Mouse (Mus musculus) bone marrow macrophage, adult 2 months (primary cell): ENCODE measurements around the gene Hmgxb4. TPM values are rescaled to one million over a fixed set of nuclear protein-coding genes. Genes with fewer than 3 reads are reported as not detected.
"Not testable (repeated sequence)": the region's sequence is repeated elsewhere in the genome, so short reads cannot be mapped to it uniquely, and the experiment has no call there.

Experiments used
- H3K27ac ChIP-seq: 2 replicates; pipeline ENCODE4 v1.5.1; 2012; ENCODE audit warnings: low read depth, low read length; ENCODE audit not compliant: insufficient read depth
- H3K4me1 ChIP-seq: 2 replicates; pipeline ENCODE4 v1.6.1; 2012; ENCODE audit warnings: low read length; ENCODE audit not compliant: control insufficient read depth, insufficient read depth
- H3K4me3 ChIP-seq: 2 replicates; pipeline ENCODE4 v1.5.1; 2012; ENCODE audit warnings: mild to moderate bottlenecking, low read length, moderate library complexity; ENCODE audit not compliant: insufficient read depth
- CTCF ChIP-seq: IDR thresholded peaks from 2 replicates; pipeline ENCODE4 v1.5.1; 2012; ENCODE audit warnings: low read depth, mild to moderate bottlenecking, low read length, moderate library complexity
- POLR2A ChIP-seq: IDR thresholded peaks from 2 replicates; pipeline ENCODE4 v1.6.1; 2012; ENCODE audit warnings: mild to moderate bottlenecking, low read depth, low read length, borderline replicate concordance
- polyA plus RNA-seq: library from polyadenylated mRNA; stranded (reverse); fragments of >200 nt; gene quantifications from 2 replicates; pipeline ENCODE4 v1.2.4, GENCODE M21; 2012; ENCODE audit not compliant: missing spikeins, insufficient read depth, insufficient read length

The Hmgxb4 gene
- 21.9 and 24.1 TPM in 2 replicates for polyA plus RNA-seq

DNA sequence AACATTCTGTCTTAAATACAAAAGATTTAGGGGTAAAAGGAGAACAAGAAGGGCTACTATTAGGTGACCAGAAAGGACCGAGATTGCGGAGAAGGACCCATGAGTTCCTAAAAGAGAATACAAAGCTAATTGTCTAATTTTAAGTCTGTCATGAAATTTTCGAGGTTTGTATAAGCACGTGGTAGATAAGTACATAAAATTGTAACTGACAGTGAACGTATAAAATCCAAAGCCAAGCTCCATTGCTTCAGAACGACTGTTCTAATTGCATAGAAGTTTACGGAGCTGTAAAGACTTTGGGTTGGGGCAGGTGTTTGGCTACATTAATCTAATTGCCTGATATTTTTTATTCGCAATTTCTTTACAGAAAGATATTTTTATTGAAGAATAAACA is at the start of gene Hmgxb4:
Gene Hmgxb4 (plus strand): TSS at position 276 of the 394 bp plus-strand sequence.
- H3K27ac ChIP-seq, result peak within 1 kb of the TSS; percentile 15; the same call in 1 of the 2 replicates
- peak within 1 kb of the TSS; percentile 79 for H3K4me3 ChIP-seq
- no peak for TF ChIP-seq CTCF
- TF ChIP-seq POLR2A, result no peak
- H3K4me1 ChIP-seq, result peaks cover 9% of the 10 kb centered on the region

DNA sequence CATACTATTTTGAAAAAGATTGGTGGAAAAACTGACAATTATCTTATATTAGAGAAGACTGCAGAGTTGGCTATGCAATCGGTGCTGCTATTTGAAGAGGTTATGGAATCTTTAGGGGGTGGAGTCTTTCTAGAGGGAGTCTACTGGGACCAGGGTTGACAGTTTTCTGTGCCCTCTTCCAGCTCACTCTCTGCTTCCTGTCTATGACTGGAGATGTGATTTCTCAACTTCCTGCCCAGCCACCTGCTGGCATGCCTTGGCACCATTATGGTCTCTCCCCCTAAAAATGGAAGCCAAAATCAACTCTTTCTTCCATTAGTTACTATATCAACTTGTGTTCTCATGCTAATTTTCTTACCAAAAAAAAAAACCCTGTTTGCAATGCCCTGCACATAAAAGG is 43.7 kb upstream of the Hmgxb4 start:
- TF ChIP-seq CTCF, result no peak
- no peak for TF ChIP-seq POLR2A
- H3K4me3 ChIP-seq, result no peak overlapping the region
- H3K27ac ChIP-seq, result no peak overlapping the region
- no peaks in the 10 kb centered on the region for H3K4me1 ChIP-seq

DNA sequence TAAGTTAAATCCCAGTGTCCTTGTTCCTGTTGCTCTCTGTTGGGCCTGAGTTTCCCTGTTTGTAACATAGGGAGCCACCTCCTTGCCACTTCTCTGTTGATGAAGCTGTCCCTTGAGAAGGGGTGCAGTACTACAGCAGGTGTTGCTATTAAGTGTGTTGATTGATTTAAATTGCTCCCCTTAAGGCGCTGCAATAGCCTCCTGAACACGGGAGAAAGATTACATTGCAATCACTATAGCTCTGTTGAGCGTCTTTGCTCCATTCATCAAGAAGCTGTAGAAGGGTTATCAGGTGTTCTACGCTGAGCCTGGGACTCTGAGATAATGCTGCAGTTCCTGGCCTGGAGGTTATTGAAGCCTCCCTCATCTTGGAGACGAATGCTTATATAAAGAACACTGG is 29.2 kb upstream of the Hmgxb4 start:
- H3K4me3 ChIP-seq, result no peak overlapping the region
- no peak overlapping the region for H3K27ac ChIP-seq
- no peaks in the 10 kb centered on the region for H3K4me1 ChIP-seq
- no peak for TF ChIP-seq CTCF

DNA sequence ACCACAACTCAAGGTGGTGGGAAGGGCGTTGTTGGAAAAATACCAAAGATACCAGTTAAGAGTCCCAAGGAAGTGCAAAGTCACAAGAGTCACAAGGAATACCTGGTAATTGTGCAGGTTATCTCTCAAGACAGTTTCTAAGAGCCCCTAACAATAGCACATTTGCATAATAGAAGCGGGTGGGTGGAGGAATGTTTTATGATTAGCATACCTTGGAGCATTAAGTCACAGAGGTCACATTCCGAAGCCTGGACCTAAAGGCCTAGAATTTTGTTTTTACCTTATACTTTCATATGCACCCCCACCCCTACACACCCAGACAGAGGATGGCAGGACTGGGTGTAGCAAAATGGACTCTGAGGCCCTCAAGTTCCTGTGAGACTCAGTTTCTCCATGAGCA is 22.9 kb upstream of the Hmgxb4 start:
- H3K27ac ChIP-seq, H3K4me3 ChIP-seq, H3K4me1 ChIP-seq: not testable (repeated sequence)

GRCm38 (mm10) chr8:74971636-74972035 is 21.5 kb upstream of the Hmgxb4 start:
- no peak for TF ChIP-seq POLR2A
- Histone ChIP-seq H3K27ac (no peak overlapping the region), H3K4me1 (0 out of 2 replicates have a peak, but pooled peaks cover 2% of the 10 kb centered on the region), H3K4me3 (no peak overlapping the region)

DNA sequence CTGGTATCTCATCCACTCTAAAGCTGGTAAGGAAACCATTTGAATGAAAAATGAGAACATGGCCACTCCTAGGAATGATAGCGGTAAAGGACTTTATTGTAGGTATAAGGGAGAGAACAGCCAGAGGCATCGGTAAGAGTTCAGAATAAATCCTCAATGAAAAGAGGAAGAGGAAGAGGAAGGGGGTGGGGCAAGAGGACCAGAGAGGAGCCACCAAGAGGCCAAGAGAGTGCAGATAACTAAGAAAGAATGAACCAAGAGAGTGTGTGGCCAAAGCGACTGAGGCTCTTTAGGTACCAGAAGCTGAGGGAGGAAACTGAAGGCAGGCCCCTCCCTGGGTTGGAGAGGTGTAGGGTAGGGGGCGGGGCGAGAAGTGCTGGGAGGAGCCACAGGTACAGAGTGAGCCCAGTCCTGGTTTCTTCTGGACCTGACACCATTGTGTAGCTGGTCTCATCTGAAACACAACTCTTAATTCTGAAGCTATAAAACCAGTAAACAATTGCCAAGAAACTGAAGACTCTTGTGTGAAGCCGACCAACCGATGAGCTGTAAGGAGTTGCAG is 20.8 kb upstream of the Hmgxb4 start:
- 0 out of 2 replicates have a peak, but pooled peaks cover 2% of the 10 kb centered on the region for H3K4me1 ChIP-seq
- no peak for TF ChIP-seq POLR2A
- no peak for TF ChIP-seq CTCF
- H3K27ac ChIP-seq, result no peak overlapping the region
- no peak overlapping the region for H3K4me3 ChIP-seq

DNA sequence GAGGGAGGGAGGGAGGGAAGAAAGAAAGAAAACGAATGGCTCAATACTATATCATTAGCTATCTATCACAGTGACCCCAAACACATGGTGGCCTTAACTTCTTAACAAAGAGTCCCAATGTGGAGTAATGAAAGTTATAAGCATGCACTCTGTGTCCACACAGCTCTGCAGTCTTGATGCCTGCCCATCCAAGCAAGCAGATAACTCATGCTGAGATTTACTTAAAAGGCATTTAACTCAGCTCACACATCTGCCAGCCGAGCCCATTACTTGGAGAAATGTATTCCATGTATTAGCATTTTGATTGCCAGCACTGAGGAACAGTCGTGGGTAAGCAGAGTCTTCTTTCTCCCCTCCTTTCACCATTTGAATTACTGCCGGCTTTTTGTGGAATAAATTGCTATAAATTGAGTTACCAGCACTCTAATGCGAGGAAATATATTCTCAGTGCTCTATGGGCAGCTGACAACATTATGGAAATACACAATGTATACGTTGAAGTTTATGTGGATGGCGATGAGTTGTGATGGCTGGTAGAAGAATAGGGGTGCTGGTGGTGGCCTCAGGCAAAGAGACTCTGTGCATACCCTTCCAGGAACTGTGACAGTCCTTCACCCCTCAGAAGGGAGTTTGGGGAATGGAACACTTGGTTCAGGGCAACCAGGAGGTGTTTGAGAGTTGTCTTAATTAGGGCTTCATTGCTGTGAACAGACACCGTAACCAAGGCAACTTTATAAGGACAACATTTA is 19.9 kb upstream of the Hmgxb4 start:
- Histone ChIP-seq H3K27ac (no peak overlapping the region), H3K4me1 (0 out of 2 replicates have a peak, but pooled peaks cover 2% of the 10 kb centered on the region), H3K4me3 (no peak overlapping the region)
- TF ChIP-seq CTCF (no peak), POLR2A (no peak)

DNA sequence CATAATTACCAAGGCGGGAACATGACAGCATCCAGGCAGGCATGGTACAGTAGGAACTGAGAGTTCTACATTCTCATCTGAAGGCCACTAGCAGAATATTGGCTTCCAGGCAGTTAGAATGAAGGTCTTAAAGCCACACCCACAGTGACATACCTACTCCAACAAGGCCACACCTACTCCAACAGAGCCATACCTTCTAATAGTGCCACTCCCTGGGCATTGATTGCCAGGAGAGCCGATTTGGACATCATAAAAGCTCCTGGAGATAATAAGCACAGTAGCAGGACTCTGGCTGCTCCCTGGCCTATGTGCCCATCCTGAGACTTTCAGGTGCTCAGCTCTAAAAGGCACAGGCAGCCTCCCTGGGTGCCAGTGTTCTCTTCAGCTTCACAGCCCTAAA is 19.3 kb upstream of the Hmgxb4 start:
- Histone ChIP-seq H3K4me3 (no peak overlapping the region), H3K4me1 (0 out of 2 replicates have a peak, but pooled peaks cover 2% of the 10 kb centered on the region), H3K27ac (no peak overlapping the region)
- TF ChIP-seq POLR2A (no peak), CTCF (no peak)

GRCm38 (mm10) chr8:74977427-74977826 is 15.7 kb upstream of the Hmgxb4 start:
- no peak overlapping the region for H3K4me3 ChIP-seq
- TF ChIP-seq CTCF (no peak), POLR2A (no peak)
- no peak overlapping the region for H3K27ac ChIP-seq
- H3K4me1 ChIP-seq, result no peaks in the 10 kb centered on the region

GRCm38 (mm10) chr8:74980060-74980710 is 13.0 kb upstream of the Hmgxb4 start:
- TF ChIP-seq CTCF (no peak), POLR2A (no peak)
- H3K4me1 ChIP-seq, result no peaks in the 10 kb centered on the region
- H3K27ac ChIP-seq, result no peak overlapping the region
- H3K4me3 ChIP-seq, result no peak overlapping the region

DNA sequence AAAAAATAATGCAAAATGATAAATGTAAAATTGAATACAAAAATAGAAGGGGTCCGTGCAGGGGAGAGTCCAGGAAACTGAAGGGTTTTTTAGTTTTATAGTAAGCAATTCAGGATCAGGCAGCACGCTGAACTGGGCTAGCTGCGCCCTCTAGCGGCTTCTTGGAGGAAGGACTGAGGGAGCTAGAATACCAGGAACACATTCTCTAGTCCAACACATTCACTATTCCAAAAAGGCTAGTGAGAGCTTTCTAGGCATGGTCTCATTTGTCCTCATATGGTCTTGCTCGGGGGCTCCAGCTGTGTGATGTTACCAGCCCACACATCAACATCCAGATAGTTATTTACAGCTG is 12.5 kb upstream of the Hmgxb4 start:
- no peak overlapping the region for H3K27ac ChIP-seq
- peak; percentile 96 for TF ChIP-seq CTCF
- TF ChIP-seq POLR2A, result no peak
- no peak overlapping the region for H3K4me3 ChIP-seq
- no peaks in the 10 kb centered on the region for H3K4me1 ChIP-seq
